In genomic region chr3:102735638-102736037, GRCm38 (mm10) we compare ENCODE assay signal across 7 mouse cellular contexts. TPM values are rescaled to one million over a fixed set of nuclear protein-coding genes. Genes with fewer than 3 reads are reported as not detected.
DNase-seq lines count a peak whose midpoint lies in the region; ATAC-seq and TF ChIP-seq lines count a peak whose summit lies in the region.

No protein-coding gene starts in this region.

- H3K27me3 ChIP-seq in lung, embryonic 16.5 days (ENCODE audit: control insufficient read depth, insufficient read depth, low read depth, low read length) = no peaks in the 10 kb centered on the region
- H3K27me3 ChIP-seq in forebrain, embryonic 13.5 days = peaks cover 5% of the 10 kb centered on the region; the same call in 1 of the 2 replicates
- 0 out of 2 replicates have a peak, but pooled peaks cover 2% of the 10 kb centered on the region for H3K27me3 ChIP-seq in limb, embryonic 11.5 days (ENCODE audit: control insufficient read depth, insufficient read depth, low read length)
- peaks cover 14% of the 10 kb centered on the region; the same call in 1 of the 2 replicates for H3K27me3 ChIP-seq in small intestine, adult 2 months (ENCODE audit: control insufficient read depth, insufficient read depth, low read length)

- no peak for TF ChIP-seq POLR2A in small intestine, adult 2 months (IDR thresholded peaks at IDR 0.05; ENCODE audit: low read depth, low read length)

- H3K9me3 ChIP-seq in lung, embryonic 16.5 days (ENCODE audit: control insufficient read depth, low read length) = no peaks in the 10 kb centered on the region
- H3K9me3 ChIP-seq in forebrain, embryonic 13.5 days (replicated peaks) = no peaks in the 10 kb centered on the region
- no peaks in the 10 kb centered on the region for H3K9me3 ChIP-seq in limb, embryonic 11.5 days (ENCODE audit: control insufficient read depth, low read length)

- TF ChIP-seq CTCF in small intestine, adult 2 months (IDR thresholded peaks at IDR 0.05; ENCODE audit: extremely low read depth, insufficient read length, insufficient replicate concordance, low read depth, low read length) = no peak

- H3K4me1 ChIP-seq in lung, embryonic 16.5 days (replicated peaks; ENCODE audit: control insufficient read depth, insufficient read depth, low read length) = peaks cover 27% of the 10 kb centered on the region
- H3K4me1 ChIP-seq in forebrain, embryonic 13.5 days = peaks cover 22% of the 10 kb centered on the region
- peaks cover 2% of the 10 kb centered on the region; the same call in 1 of the 2 replicates for H3K4me1 ChIP-seq in limb, embryonic 11.5 days (ENCODE audit: control insufficient read depth, insufficient read depth, low read length)
- peaks cover 3% of the 10 kb centered on the region; the same call in 1 of the 2 replicates for H3K4me1 ChIP-seq in small intestine, adult 2 months (ENCODE audit: control insufficient read depth, insufficient read depth, insufficient read length, low read length)

- peak overlapping the region; percentile 80 for H3K4me3 ChIP-seq in lung, embryonic 16.5 days (ENCODE audit: low read length)
- H3K4me3 ChIP-seq in forebrain, embryonic 13.5 days = peak overlapping the region; percentile 63
- H3K4me3 ChIP-seq in limb, embryonic 11.5 days (ENCODE audit: low read depth, low read length) = peak overlapping the region; percentile 76
- peak overlapping the region; percentile 60 for H3K4me3 ChIP-seq in small intestine, adult 2 months (ENCODE audit: low read depth, low read length)

- no peak for DNase-seq in lung, postnatal 14 days
- DNase-seq in limb, embryonic 11.5 days (ENCODE audit: low spot score) = no peak
- DNase-seq in spleen, postnatal 4 days (ENCODE audit: low spot score in 2 of 2) = no peak
- DNase-seq in adipocyte (ENCODE audit: low spot score) = no peak

- no peak overlapping the region for H3K27ac ChIP-seq in lung, embryonic 16.5 days (ENCODE audit: low read length)
- no peak overlapping the region for H3K27ac ChIP-seq in forebrain, embryonic 13.5 days
- H3K27ac ChIP-seq in limb, embryonic 11.5 days (replicated peaks; ENCODE audit: low read depth, low read length) = no peak overlapping the region
- H3K27ac ChIP-seq in small intestine, adult 2 months (ENCODE audit: insufficient read depth, low read depth, low read length) = no peak overlapping the region

- no peak for ATAC-seq in lung, embryonic 16.5 days (ENCODE audit: low read depth)
- peak; percentile 36; the same call in 1 of the 2 replicates for ATAC-seq in forebrain, embryonic 13.5 days
- 0 out of 2 replicates have a peak, but pooled peaks have one; percentile 13 for ATAC-seq in limb, embryonic 11.5 days (ENCODE audit: insufficient number of reproducible peaks, low FRiP score, low TSS enrichment, low read depth)

- 60% methylated on average over 6 of the region's 6 CpGs for WGBS in lung, embryonic 16.5 days
- WGBS in forebrain, embryonic 13.5 days = 45% methylated on average over 6 of the region's 6 CpGs
- WGBS in limb, embryonic 11.5 days = 60% methylated on average over 6 of the region's 6 CpGs
- 62% methylated on average over 6 of the region's 6 CpGs for WGBS in small intestine, adult 2 months

- peak overlapping the region; percentile 79 for H3K9ac ChIP-seq in lung, embryonic 16.5 days (ENCODE audit: low read length)
- peak overlapping the region; percentile 79 for H3K9ac ChIP-seq in forebrain, embryonic 13.5 days
- no peak overlapping the region for H3K9ac ChIP-seq in limb, embryonic 11.5 days (ENCODE audit: low read length)

- no peaks in the 10 kb centered on the region for H3K36me3 ChIP-seq in lung, embryonic 16.5 days (ENCODE audit: control insufficient read depth, insufficient read depth, low read length)
- H3K36me3 ChIP-seq in forebrain, embryonic 13.5 days (ENCODE audit: poor library complexity, severe bottlenecking) = no peaks in the 10 kb centered on the region
- H3K36me3 ChIP-seq in limb, embryonic 11.5 days (ENCODE audit: control insufficient read depth, insufficient read depth, low read length) = no peaks in the 10 kb centered on the region
- no peaks in the 10 kb centered on the region for H3K36me3 ChIP-seq in small intestine, adult 2 months (ENCODE audit: control insufficient read depth, insufficient read depth, low read length)

- peak overlapping the region; percentile 96 for H3K4me2 ChIP-seq in lung, embryonic 16.5 days (ENCODE audit: low read depth, low read length)
- peak overlapping the region; percentile 85 for H3K4me2 ChIP-seq in forebrain, embryonic 13.5 days
- peak overlapping the region; percentile 71 for H3K4me2 ChIP-seq in limb, embryonic 11.5 days (ENCODE audit: low read depth, severe bottlenecking)

RNA-seq across cellular contexts. Expression of gene Tspan2, which starts 1.3 kb away (rescaled TPM):
- polyA plus RNA-seq in lung, embryonic 16.5 days (2015; fragmentation: Nextera tagmentation; extraction: Ambion mirVana) = 17.7 and 17.9 TPM in 2 replicates
- 5.6 and 5.8 TPM in 2 replicates for polyA plus RNA-seq in forebrain, embryonic 13.5 days (2015; fragmentation: Nextera tagmentation; extraction: Ambion mirVana)
- polyA plus RNA-seq in limb, embryonic 11.5 days (2014; fragmentation: Nextera tagmentation; extraction: Ambion mirVana) = 6.5 and 7.1 TPM in 2 replicates
- 0.65 and 0.86 TPM in 2 replicates for polyA plus RNA-seq in small intestine, adult 2 months (2012; rRNA removed)

RNA-seq across cellular contexts. Expression of gene Tshb, which starts 46.9 kb away (rescaled TPM):
- polyA plus RNA-seq in lung, embryonic 16.5 days (2015; fragmentation: Nextera tagmentation; extraction: Ambion mirVana) = 0.24 and 0.53 TPM in 2 replicates
- polyA plus RNA-seq in forebrain, embryonic 13.5 days (2015; fragmentation: Nextera tagmentation; extraction: Ambion mirVana) = 0.08 and 0.12 TPM in 2 replicates
- polyA plus RNA-seq in limb, embryonic 11.5 days (2014; fragmentation: Nextera tagmentation; extraction: Ambion mirVana) = 0.07 TPM in 2 replicates
- not detected in 2 replicates for polyA plus RNA-seq in small intestine, adult 2 months (2012; rRNA removed)
